Mouse (Mus musculus): Measurements from ENCODE around the gene Cbx6. TPM values are rescaled to one million over a fixed set of nuclear protein-coding genes. Genes with fewer than 3 reads are reported as not detected.

Gene Cbx6
- polyA plus RNA-seq, 1 experiment from 2014 or later = 53.1 TPM

DNA sequence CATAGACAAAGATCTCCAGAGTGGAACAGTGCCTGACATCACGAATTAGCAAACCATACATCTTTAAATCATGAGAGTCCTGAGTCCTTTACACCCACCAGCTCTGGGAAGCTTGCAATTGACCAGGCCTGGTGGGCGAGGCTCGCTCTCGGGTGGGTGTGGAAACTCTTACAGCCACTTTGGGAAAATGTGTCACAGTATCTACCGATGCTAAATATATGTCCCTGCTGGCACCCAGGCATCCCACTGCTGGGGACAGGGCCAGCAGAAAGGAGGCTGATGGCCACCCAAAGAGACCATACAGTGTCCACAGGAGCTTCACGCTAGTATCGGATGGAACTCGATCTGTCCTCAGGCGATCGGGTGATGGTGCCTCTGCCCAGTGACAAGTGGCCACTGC lies 35.9 kb downstream of the Cbx6 start:
- Histone ChIP-seq H3K9me3 (replicated peaks) (no peaks in the 10 kb centered on the region), H3K27ac (replicated peaks) (no peak overlapping the region), H3K9ac (replicated peaks) (no peak overlapping the region), H3K4me1 (peaks cover 22% of the 10 kb centered on the region), H3K4me2 (no peak overlapping the region), H3K36me3 (0 out of 2 replicates have a peak, but pooled peaks cover 5% of the 10 kb centered on the region), H3K4me3 (replicated peaks) (no peak overlapping the region), H3K27me3 (replicated peaks) (peaks cover 12% of the 10 kb centered on the region)
- WGBS = 89% methylated on average over 10 of the region's 10 CpGs
- no peak for ATAC-seq (ENCODE audit: low FRiP score)

GRCm38 (mm10) chr15:79797680-79798079 lies 36.8 kb downstream of the Cbx6 start:
- Histone ChIP-seq H3K27ac (replicated peaks) (no peak overlapping the region), H3K4me1 (peaks cover 13% of the 10 kb centered on the region), H3K36me3 (peaks cover 10% of the 10 kb centered on the region; the same call in 1 of the 2 replicates), H3K9ac (replicated peaks) (no peak overlapping the region), H3K9me3 (replicated peaks) (no peaks in the 10 kb centered on the region), H3K4me2 (no peak overlapping the region), H3K27me3 (replicated peaks) (peaks cover 7% of the 10 kb centered on the region), H3K4me3 (replicated peaks) (no peak overlapping the region)
- WGBS = 86% methylated on average over 8 of the region's 8 CpGs
- no peak for ATAC-seq (ENCODE audit: low FRiP score)

- no peak for ATAC-seq (ENCODE audit: low FRiP score)
- H3K4me3 ChIP-seq (replicated peaks) = no peak overlapping the region
- no peaks in the 10 kb centered on the region for H3K9me3 ChIP-seq (replicated peaks)
- H3K4me1 ChIP-seq = peaks cover 8% of the 10 kb centered on the region
- H3K27ac ChIP-seq (replicated peaks) = no peak overlapping the region
- peaks cover 13% of the 10 kb centered on the region; the same call in 1 of the 2 replicates for H3K36me3 ChIP-seq
- H3K27me3 ChIP-seq (replicated peaks) = peaks cover 8% of the 10 kb centered on the region
- WGBS = 88% methylated on average over 7 of the region's 7 CpGs
- H3K9ac ChIP-seq (replicated peaks) = no peak overlapping the region
- H3K4me2 ChIP-seq = no peak overlapping the region
Observed at GRCm38 (mm10) chr15:79797096-79797495, 37.4 kb downstream of the Cbx6 start.

DNA sequence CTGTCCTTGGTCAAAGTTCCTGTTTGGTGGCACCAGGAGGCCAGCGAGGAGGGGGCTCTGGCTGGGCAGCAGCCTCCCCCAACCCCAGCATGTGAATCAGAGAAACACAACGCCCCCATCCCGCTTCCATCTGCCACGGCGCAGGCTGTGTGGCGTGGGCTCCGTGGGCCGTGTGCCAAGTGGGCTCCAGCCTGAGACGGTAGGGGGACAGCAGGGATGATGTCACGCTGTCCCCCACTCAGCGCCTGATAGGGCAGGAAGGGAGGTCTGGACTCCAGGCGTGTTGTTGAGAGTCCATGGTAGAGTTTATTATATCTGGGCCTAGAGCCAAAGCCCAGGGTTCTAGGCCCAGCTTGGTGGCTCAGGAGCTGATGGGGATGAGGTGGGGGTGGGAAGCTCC lies 38.2 kb downstream of the Cbx6 start:
- H3K9me3 ChIP-seq (replicated peaks) = no peaks in the 10 kb centered on the region
- H3K27ac ChIP-seq (replicated peaks) = no peak overlapping the region
- H3K4me2 ChIP-seq = no peak overlapping the region
- WGBS = 77% methylated on average over 12 of the region's 12 CpGs
- H3K9ac ChIP-seq (replicated peaks) = no peak overlapping the region
- H3K4me3 ChIP-seq (replicated peaks) = no peak overlapping the region
- ATAC-seq (ENCODE audit: low FRiP score) = no peak
- H3K27me3 ChIP-seq (replicated peaks) = peaks cover 8% of the 10 kb centered on the region; the same call in 1 of the 2 replicates
- H3K36me3 ChIP-seq = peaks cover 13% of the 10 kb centered on the region; the same call in 1 of the 2 replicates
- no peaks in the 10 kb centered on the region; the same call in 1 of the 2 replicates for H3K4me1 ChIP-seq

GRCm38 (mm10) chr15:79794173-79794572 lies 40.3 kb downstream of the Cbx6 start:
- H3K4me3 ChIP-seq (replicated peaks) = no peak overlapping the region
- peaks cover 8% of the 10 kb centered on the region; the same call in 1 of the 2 replicates for H3K36me3 ChIP-seq
- H3K27ac ChIP-seq (replicated peaks) = no peak overlapping the region
- no peaks in the 10 kb centered on the region for H3K4me1 ChIP-seq
- ATAC-seq (ENCODE audit: low FRiP score) = no peak
- WGBS = 32% methylated on average over 20 of the region's 20 CpGs
- no peak overlapping the region for H3K4me2 ChIP-seq
- no peak overlapping the region for H3K9ac ChIP-seq (replicated peaks)
- H3K27me3 ChIP-seq (replicated peaks) = peaks cover 8% of the 10 kb centered on the region; the same call in 1 of the 2 replicates
- H3K9me3 ChIP-seq (replicated peaks) = no peaks in the 10 kb centered on the region

DNA sequence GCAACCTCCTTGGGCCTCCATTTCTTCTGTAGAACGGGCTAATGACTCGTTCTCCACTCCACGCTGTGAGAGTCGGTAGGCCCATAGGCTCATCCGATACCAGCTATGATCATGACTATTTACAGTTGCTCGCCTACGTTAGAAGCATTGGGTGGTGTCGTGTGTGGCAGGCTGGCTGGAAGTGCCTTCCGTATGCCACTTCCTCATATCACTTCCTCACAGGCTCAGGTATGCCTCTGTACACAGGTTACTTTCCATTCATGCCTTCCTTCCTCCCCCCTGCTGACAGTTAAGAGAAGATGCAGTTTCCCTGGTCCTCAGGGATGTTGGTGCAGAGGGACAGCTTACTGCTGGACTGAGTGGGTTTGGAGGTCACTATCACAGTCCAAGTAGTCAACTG lies 41.4 kb downstream of the Cbx6 start:
- Histone ChIP-seq H3K36me3 (peaks cover 8% of the 10 kb centered on the region; the same call in 1 of the 2 replicates), H3K27ac (replicated peaks) (no peak overlapping the region), H3K4me3 (replicated peaks) (no peak overlapping the region), H3K4me1 (no peaks in the 10 kb centered on the region), H3K27me3 (replicated peaks) (peaks cover 8% of the 10 kb centered on the region; the same call in 1 of the 2 replicates), H3K9ac (replicated peaks) (no peak overlapping the region), H3K9me3 (replicated peaks) (no peaks in the 10 kb centered on the region), H3K4me2 (no peak overlapping the region)
- no peak for ATAC-seq (ENCODE audit: low FRiP score)
- 90% methylated on average over 9 of the region's 9 CpGs for WGBS

DNA sequence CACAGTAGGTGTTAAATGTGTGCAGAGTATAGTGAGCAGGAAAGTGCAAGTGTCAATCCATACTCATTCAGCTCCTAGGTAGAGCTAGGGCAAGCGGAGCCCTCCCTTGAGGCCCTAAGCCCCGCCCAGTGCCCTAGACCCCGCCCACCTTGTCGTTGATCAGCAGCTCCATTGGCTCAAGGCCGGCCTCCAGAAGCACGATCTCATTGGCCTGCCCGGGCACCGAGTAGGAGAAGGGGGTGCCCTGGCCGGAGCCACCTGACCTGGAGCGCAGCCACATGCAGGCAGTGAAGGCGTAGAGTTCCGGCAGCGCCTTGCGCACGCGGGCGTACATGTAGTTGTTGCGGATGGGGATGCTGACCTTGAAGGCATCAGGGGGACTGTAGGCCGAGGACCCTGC lies 42.0 kb downstream of the Cbx6 start:
- no peaks in the 10 kb centered on the region for H3K4me1 ChIP-seq
- peaks cover 8% of the 10 kb centered on the region; the same call in 1 of the 2 replicates for H3K36me3 ChIP-seq
- no peak overlapping the region for H3K4me3 ChIP-seq (replicated peaks)
- H3K9ac ChIP-seq (replicated peaks) = no peak overlapping the region
- no peak for ATAC-seq (ENCODE audit: low FRiP score)
- H3K9me3 ChIP-seq (replicated peaks) = no peaks in the 10 kb centered on the region
- H3K27ac ChIP-seq (replicated peaks) = no peak overlapping the region
- H3K27me3 ChIP-seq (replicated peaks) = peaks cover 8% of the 10 kb centered on the region; the same call in 1 of the 2 replicates
- H3K4me2 ChIP-seq = no peak overlapping the region
- 22% methylated on average over 19 of the region's 19 CpGs for whole genome bisulfite sequencing

- no peaks in the 10 kb centered on the region for H3K4me1 ChIP-seq
- WGBS = 3% methylated on average over 12 of the region's 12 CpGs
Observed at GRCm38 (mm10) chr15:79791502-79791901, 43.0 kb downstream of the Cbx6 start.

DNA sequence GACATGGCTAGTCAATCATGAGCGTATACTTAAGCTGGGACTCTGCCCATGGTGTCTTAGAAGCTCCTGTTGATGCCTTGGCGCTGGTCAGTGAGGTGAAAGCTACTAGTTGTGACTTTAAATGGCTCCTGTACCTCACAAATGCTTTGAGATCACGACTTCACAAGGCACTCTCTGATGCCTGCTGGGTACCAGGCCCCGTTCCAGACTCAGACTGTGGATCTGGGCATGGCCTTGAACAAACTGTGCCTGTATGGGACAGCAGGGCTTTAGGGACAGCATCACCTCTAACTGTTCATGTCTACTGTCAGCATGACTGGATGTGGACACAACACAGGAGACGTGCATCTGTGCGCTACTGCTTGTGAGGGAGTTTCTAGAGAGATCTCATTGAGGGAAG lies 43.6 kb downstream of the Cbx6 start:
- Histone ChIP-seq H3K36me3 (peaks cover 8% of the 10 kb centered on the region; the same call in 1 of the 2 replicates), H3K27ac (replicated peaks) (no peak overlapping the region), H3K9ac (replicated peaks) (no peak overlapping the region), H3K4me1 (no peaks in the 10 kb centered on the region), H3K27me3 (replicated peaks) (peaks cover 8% of the 10 kb centered on the region; the same call in 1 of the 2 replicates), H3K4me2 (no peak overlapping the region), H3K4me3 (replicated peaks) (no peak overlapping the region), H3K9me3 (replicated peaks) (no peaks in the 10 kb centered on the region)
- ATAC-seq (ENCODE audit: low FRiP score) = no peak
- WGBS = 80% methylated on average over 6 of the region's 6 CpGs

More at GRCm38 (mm10) chr15:79791502-79791901, 43.0 kb downstream of the Cbx6 start:
- no peak for ATAC-seq (ENCODE audit: low FRiP score)
- Histone ChIP-seq H3K36me3 (peaks cover 8% of the 10 kb centered on the region; the same call in 1 of the 2 replicates), H3K4me3 (replicated peaks) (no peak overlapping the region), H3K27me3 (replicated peaks) (peaks cover 8% of the 10 kb centered on the region; the same call in 1 of the 2 replicates), H3K4me2 (no peak overlapping the region), H3K9me3 (replicated peaks) (no peaks in the 10 kb centered on the region), H3K27ac (replicated peaks) (no peak overlapping the region), H3K9ac (replicated peaks) (no peak overlapping the region)

DNA sequence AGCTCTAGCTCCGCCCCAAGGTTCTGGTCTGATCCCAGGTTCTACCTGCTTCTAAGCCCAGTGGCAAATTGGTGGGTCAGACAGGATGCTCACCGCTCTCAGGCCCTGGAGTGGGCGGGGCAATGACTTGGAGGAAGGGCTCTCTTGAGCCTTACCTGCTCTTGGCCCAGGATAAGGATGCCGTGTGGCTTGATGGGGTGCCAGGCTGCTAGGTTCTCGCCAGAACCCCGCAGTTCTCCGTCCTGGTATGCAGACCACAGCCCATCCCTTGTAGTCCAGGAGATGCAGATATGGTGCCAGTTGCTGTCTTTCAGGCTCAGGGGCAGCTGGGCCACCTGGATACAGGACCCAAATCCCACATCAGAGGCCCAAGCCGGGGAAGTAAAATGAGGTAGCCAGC lies 44.4 kb downstream of the Cbx6 start:
- no peaks in the 10 kb centered on the region for H3K9me3 ChIP-seq (replicated peaks)
- no peak overlapping the region for H3K4me2 ChIP-seq
- ATAC-seq (ENCODE audit: low FRiP score) = no peak

DNA sequence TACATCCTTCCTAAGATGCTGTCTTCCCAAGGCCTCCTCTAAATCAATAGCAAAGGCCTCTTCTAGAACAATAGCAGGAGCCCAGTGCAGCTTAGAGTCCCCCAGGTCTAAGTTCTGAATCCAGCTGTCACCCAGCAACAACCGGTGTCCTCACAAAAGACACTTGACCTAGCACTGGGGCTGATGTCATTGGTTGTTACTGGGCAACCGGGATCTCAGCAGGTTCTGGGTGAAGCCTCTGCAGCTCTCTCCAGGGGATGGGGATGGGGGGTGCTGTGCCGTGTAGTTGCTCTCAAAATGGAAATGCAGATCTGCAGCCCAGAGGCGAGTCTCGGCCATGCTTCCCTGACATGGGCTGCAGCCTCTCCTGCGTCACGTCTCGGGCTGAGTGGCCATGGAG lies 46.7 kb downstream of the Cbx6 start:
- no peak overlapping the region for H3K4me2 ChIP-seq
- no peaks in the 10 kb centered on the region for H3K9me3 ChIP-seq (replicated peaks)
- no peaks in the 10 kb centered on the region for H3K4me1 ChIP-seq
- H3K27me3 ChIP-seq (replicated peaks) = peaks cover 8% of the 10 kb centered on the region; the same call in 1 of the 2 replicates
- no peak overlapping the region for H3K27ac ChIP-seq (replicated peaks)
- no peak overlapping the region for H3K9ac ChIP-seq (replicated peaks)
- H3K4me3 ChIP-seq (replicated peaks) = no peak overlapping the region
- peaks cover 4% of the 10 kb centered on the region; the same call in 1 of the 2 replicates for H3K36me3 ChIP-seq
- ATAC-seq (ENCODE audit: low FRiP score) = no peak
- WGBS = 41% methylated on average over 8 of the region's 8 CpGs

More for the DNA sequence above, 44.4 kb downstream of the Cbx6 start:
- H3K4me3 ChIP-seq (replicated peaks) = no peak overlapping the region
- WGBS = 62% methylated on average over 8 of the region's 8 CpGs
- H3K36me3 ChIP-seq = peaks cover 8% of the 10 kb centered on the region; the same call in 1 of the 2 replicates
- peaks cover 8% of the 10 kb centered on the region; the same call in 1 of the 2 replicates for H3K27me3 ChIP-seq (replicated peaks)
- no peaks in the 10 kb centered on the region for H3K4me1 ChIP-seq
- H3K27ac ChIP-seq (replicated peaks) = no peak overlapping the region
- H3K9ac ChIP-seq (replicated peaks) = no peak overlapping the region

- Histone ChIP-seq H3K27ac (replicated peaks) (no peak overlapping the region), H3K27me3 (replicated peaks) (no peaks in the 10 kb centered on the region), H3K4me3 (replicated peaks) (no peak overlapping the region), H3K9ac (replicated peaks) (no peak overlapping the region), H3K4me2 (no peak overlapping the region), H3K36me3 (no peaks in the 10 kb centered on the region), H3K4me1 (no peaks in the 10 kb centered on the region), H3K9me3 (replicated peaks) (no peaks in the 10 kb centered on the region)
- 72% methylated on average over 1 of the region's 1 CpGs for WGBS
- ATAC-seq (ENCODE audit: low FRiP score) = no peak
Observed at GRCm38 (mm10) chr15:79785056-79785455, 49.4 kb downstream of the Cbx6 start.
